Mouse (Mus musculus): ENCODE measurements at regions not wholly inside any gene's neighbourhood (a gene's known extent, or its start where the extent isn't known, plus 50 kb on each side); places are given as distances from the start of the nearest gene placed in this dataset.

DNA sequence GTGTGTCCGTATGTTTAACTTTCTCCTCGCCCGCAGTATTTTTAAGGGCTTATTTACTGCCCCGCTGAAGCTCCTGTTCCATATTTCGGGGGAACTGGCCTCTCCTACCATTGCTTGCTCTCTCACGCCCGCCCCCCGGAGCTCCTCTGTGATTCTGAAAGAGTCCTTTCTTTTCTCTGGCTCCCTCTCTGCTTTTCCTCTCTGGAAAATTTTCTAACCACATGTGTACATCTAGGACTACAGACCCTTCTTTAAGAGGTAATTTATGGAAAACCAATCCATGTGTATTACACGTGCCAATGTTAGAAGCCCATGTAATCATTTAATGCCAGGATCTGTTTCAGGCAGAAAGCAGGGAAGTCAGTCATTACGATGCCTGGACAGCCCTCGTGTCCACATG is 106.6 kb upstream of the Oxgr1 start:
- 0 out of 2 replicates have a peak overlapping the region, but pooled peaks have one; percentile 1 for H3K4me3 ChIP-seq
- no peak overlapping the region for H3K27ac ChIP-seq
- H3K4me2 ChIP-seq: no peak overlapping the region
- H3K9ac ChIP-seq: no peak overlapping the region
- no peaks in the 10 kb centered on the region for H3K27me3 ChIP-seq
- WGBS: 81% methylated on average over 11 of the region's 11 CpGs
- H3K36me3 ChIP-seq: no peaks in the 10 kb centered on the region
- no peaks in the 10 kb centered on the region for H3K4me1 ChIP-seq (replicated peaks)
- no peak for ATAC-seq (replicated peaks; ENCODE audit: insufficient number of reproducible peaks, insufficient read depth, low FRiP score, low read depth)
- no peaks in the 10 kb centered on the region for H3K9me3 ChIP-seq (replicated peaks)

DNA sequence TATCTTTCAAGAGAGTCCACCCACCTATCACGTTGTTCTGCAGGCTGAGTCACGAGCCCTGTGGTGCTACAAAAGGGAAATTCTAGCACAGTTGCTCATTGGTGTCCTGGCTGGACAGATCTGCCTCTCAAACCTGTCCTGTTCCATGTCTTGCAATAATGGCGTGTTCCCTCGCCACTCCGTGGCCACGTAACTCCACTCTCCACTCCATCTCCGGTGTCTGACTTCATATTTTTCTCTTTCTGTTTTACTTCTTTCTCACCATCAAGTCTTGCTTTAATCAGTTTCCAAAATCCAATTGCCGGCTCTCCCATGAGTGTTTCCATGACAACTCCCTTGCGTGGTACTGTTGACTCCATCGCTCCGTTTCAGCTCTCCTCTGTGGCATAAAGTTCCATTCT is 107.1 kb upstream of the Oxgr1 start:
- Histone ChIP-seq H3K9me3 (replicated peaks) (no peaks in the 10 kb centered on the region), H3K4me2 (no peak overlapping the region), H3K27ac (no peak overlapping the region), H3K4me1 (replicated peaks) (no peaks in the 10 kb centered on the region), H3K27me3 (no peaks in the 10 kb centered on the region), H3K9ac (no peak overlapping the region), H3K4me3 (no peak overlapping the region), H3K36me3 (no peaks in the 10 kb centered on the region)
- 80% methylated on average over 11 of the region's 11 CpGs for WGBS
- no peak for ATAC-seq (replicated peaks; ENCODE audit: insufficient number of reproducible peaks, insufficient read depth, low FRiP score, low read depth)

DNA sequence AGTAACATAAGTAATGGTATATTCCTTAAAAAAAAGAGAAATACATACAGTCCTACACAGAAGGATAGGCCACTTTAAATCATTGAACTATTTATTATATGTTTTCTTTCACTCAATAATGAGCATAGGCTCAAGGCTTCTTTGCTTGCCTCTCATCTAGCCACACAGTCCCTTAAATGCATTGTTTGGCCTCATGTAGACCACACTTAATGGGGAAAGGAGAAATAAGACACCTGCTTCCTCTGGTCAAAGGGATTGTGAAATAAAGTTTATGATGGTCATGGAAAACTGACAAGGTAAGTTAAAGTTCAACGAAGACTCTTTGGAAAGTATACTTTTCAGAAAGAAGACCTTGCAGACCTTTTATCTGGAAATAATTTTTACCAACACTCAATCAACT is 108.4 kb upstream of the Oxgr1 start:
- 61% methylated on average over 1 of the region's 1 CpGs for WGBS
- H3K36me3 ChIP-seq: no peaks in the 10 kb centered on the region
- H3K27me3 ChIP-seq: no peaks in the 10 kb centered on the region
- no peak overlapping the region for H3K4me3 ChIP-seq
- ATAC-seq (replicated peaks; ENCODE audit: insufficient number of reproducible peaks, insufficient read depth, low FRiP score, low read depth): no peak
- H3K4me2 ChIP-seq: no peak overlapping the region
- no peak overlapping the region for H3K27ac ChIP-seq
- no peaks in the 10 kb centered on the region for H3K9me3 ChIP-seq (replicated peaks)
- H3K4me1 ChIP-seq (replicated peaks): peaks cover 6% of the 10 kb centered on the region
- no peak overlapping the region for H3K9ac ChIP-seq

DNA sequence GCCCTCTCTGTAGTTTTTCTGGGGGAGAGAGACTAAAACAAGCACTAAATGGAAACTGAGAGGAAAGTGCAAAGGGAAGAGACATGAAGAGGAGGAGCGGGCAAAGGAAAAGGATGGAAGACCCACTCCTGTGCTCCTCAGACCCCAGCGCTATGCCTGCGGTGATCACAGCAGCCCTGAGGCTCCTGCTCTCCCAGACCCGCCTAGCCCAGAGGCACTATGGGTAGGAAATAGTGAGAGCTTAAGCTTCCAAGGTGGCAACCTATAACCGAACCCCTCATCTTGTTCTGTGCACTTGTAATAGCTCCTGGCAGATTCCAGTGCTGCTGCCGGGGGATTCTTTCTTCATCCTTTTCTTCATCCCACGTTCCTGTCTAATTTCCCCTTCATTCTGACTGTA is 112.2 kb upstream of the Oxgr1 start:
- H3K9ac ChIP-seq: no peak overlapping the region
- no peaks in the 10 kb centered on the region for H3K27me3 ChIP-seq
- no peaks in the 10 kb centered on the region for H3K36me3 ChIP-seq
- ATAC-seq (replicated peaks; ENCODE audit: insufficient number of reproducible peaks, insufficient read depth, low FRiP score, low read depth): no peak
- 58% methylated on average over 7 of the region's 7 CpGs for WGBS
- no peaks in the 10 kb centered on the region for H3K9me3 ChIP-seq (replicated peaks)
- H3K4me1 ChIP-seq (replicated peaks): peaks cover 13% of the 10 kb centered on the region
- no peak overlapping the region for H3K27ac ChIP-seq
- no peak overlapping the region for H3K4me2 ChIP-seq
- H3K4me3 ChIP-seq: no peak overlapping the region

DNA sequence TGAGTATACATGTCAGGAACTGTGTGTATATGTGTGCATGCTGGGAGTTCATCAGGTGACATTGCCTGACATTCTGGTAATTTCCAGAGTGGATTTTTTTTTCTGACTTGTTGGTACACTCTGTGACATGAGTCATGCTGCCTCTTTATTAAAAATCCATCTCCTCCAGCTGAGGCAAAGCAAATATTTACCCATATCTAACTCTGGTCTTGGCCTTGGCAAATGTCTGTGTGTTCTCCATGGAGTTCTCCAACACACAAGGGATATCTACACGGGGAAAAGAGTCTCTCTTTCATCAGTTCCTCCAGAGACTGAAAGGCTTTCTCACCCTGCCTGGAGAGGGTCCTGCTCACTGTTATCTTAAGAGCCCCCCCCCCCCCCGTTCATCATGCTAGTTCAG is 111.3 kb upstream of the Mbnl2 start:
- Histone ChIP-seq H3K4me3 (no peak overlapping the region), H3K27ac (no peak overlapping the region), H3K36me3 (no peaks in the 10 kb centered on the region), H3K4me1 (replicated peaks) (no peaks in the 10 kb centered on the region), H3K9ac (no peak overlapping the region), H3K9me3 (replicated peaks) (no peaks in the 10 kb centered on the region), H3K27me3 (no peaks in the 10 kb centered on the region), H3K4me2 (no peak overlapping the region)
- WGBS: 51% methylated on average over 2 of the region's 2 CpGs
- no peak for ATAC-seq (replicated peaks; ENCODE audit: insufficient number of reproducible peaks, insufficient read depth, low FRiP score, low read depth)

DNA sequence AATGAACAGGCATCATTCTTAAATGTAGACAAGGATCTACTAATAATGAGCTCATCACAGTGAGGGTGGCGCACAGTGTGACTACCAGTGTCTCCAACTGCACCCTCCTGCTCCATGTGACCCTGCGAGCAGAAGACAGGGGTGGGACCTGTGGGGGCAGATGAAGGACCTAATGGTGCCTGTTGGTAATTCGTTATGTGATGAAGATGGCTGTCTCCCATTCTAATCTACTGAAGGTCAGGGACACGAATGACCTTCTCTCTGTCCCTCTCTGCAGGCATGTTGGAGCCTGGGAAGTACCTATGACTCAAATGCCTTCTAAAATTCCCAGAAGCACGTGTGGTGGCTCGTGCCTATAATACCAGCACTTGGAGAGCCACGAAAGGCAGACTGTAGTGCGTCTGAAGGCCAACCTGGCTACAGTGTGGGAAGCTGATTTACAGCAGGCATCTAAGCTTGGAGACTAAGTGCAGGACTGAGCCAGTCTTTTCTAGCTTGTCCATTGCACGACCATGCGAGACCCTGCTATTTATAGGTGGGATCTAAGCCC is 109.9 kb upstream of the Mbnl2 start:
- 71% methylated on average over 10 of the region's 10 CpGs for WGBS
- no peak for ATAC-seq (replicated peaks; ENCODE audit: insufficient number of reproducible peaks, insufficient read depth, low FRiP score, low read depth)
- Histone ChIP-seq H3K36me3 (no peaks in the 10 kb centered on the region), H3K4me1 (replicated peaks) (no peaks in the 10 kb centered on the region), H3K9me3 (replicated peaks) (no peaks in the 10 kb centered on the region), H3K9ac (no peak overlapping the region), H3K4me2 (no peak overlapping the region), H3K27me3 (no peaks in the 10 kb centered on the region), H3K4me3 (no peak overlapping the region), H3K27ac (no peak overlapping the region)

DNA sequence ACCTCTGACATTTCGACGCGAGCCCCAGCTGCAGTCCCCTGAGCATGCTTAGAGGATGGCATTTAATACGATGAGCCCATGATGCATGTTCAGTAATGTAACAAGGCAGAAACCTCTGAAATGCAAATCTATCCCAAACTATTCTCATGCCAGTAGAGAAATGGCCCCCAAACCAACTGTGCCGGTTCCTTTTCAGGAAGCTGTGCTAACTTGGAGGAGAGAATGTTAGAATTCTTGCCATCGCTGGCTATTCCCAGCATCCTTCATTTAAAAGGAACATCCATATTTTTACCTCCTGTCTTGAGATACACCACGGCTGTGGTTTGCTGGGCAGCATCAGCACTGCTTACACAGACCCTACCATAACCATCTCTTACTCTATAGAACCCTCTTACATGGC is 104.7 kb upstream of the Mbnl2 start:
- Histone ChIP-seq H3K36me3 (no peaks in the 10 kb centered on the region), H3K4me1 (replicated peaks) (no peaks in the 10 kb centered on the region), H3K27ac (no peak overlapping the region), H3K9me3 (replicated peaks) (no peaks in the 10 kb centered on the region), H3K9ac (no peak overlapping the region), H3K4me2 (no peak overlapping the region), H3K4me3 (no peak overlapping the region), H3K27me3 (no peaks in the 10 kb centered on the region)
- ATAC-seq (replicated peaks; ENCODE audit: insufficient number of reproducible peaks, insufficient read depth, low FRiP score, low read depth): no peak
- 90% methylated on average over 7 of the region's 7 CpGs for WGBS

DNA sequence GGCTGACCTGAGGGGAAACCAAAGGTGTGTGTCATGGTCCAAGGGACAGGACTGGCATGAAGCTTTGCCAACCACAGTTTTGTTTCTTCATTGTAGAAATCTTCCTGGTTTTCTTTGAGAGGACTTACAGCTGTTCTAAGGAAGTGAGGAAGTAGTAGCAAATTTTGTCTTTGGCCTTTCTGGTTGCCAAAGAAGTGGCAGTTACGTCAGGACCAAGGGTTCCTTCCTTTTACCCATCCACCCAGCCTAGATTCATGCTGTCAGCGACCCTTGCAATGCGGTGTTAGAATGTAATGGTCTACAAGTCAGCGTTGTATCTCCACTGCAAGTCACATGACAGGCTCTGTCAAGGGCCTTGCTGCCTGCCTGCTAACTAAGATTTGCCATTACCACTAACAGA is 103.4 kb upstream of the Mbnl2 start:
- 62% methylated on average over 4 of the region's 4 CpGs for WGBS
- no peak overlapping the region for H3K4me2 ChIP-seq
- H3K9ac ChIP-seq: no peak overlapping the region
- H3K4me3 ChIP-seq: no peak overlapping the region
- no peak overlapping the region for H3K27ac ChIP-seq
- no peaks in the 10 kb centered on the region for H3K36me3 ChIP-seq
- ATAC-seq (replicated peaks; ENCODE audit: insufficient number of reproducible peaks, insufficient read depth, low FRiP score, low read depth): no peak
- H3K27me3 ChIP-seq: no peaks in the 10 kb centered on the region
- no peaks in the 10 kb centered on the region for H3K9me3 ChIP-seq (replicated peaks)
- H3K4me1 ChIP-seq (replicated peaks): no peaks in the 10 kb centered on the region

DNA sequence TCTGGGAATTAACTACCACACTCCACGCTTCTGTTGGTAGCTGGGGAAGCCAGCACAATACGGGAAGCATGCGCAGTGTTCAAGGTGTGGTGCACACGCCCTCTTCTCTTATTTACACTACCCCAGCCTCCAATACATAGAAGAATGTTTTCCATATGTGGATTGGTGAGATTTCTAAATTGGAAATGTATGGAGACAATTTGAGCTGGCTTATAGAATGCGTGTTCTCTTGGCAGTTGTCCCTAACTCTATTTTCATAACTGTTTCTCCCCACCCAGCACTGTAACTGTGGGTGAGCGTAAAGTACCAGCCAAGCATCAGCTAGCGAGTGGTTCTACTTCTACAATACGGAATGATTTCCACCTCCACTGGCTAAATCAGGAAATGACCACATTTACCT is 102.6 kb upstream of the Mbnl2 start:
- ATAC-seq (replicated peaks; ENCODE audit: insufficient number of reproducible peaks, insufficient read depth, low FRiP score, low read depth): no peak
- WGBS: 80% methylated on average over 8 of the region's 8 CpGs

DNA sequence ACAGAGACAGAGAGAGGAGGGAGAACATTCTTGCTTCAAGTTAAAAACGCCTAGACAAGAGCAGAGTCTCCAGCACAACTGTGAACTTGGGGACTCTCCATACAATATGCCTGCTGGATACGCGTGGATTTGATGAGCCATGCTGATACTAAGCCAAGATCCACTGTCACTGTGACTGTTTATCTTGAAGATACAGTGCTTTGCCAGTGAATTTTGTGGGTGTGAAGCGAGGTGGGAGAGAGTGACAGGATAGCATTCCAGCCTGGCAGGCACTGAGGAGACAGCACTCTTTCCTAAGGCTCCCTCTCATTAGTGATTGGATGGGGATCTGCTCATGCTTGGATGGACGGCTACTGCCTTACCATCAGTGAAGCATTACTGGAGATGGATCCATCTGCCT is 100.9 kb upstream of the Mbnl2 start:
- H3K9me3 ChIP-seq (replicated peaks): no peaks in the 10 kb centered on the region
- H3K9ac ChIP-seq: no peak overlapping the region
- H3K36me3 ChIP-seq: no peaks in the 10 kb centered on the region
- H3K4me1 ChIP-seq (replicated peaks): no peaks in the 10 kb centered on the region
- no peak overlapping the region for H3K4me2 ChIP-seq
- no peak for ATAC-seq (replicated peaks; ENCODE audit: insufficient number of reproducible peaks, insufficient read depth, low FRiP score, low read depth)
- no peak overlapping the region for H3K27ac ChIP-seq
- WGBS: 61% methylated on average over 5 of the region's 5 CpGs
- H3K4me3 ChIP-seq: no peak overlapping the region
- H3K27me3 ChIP-seq: no peaks in the 10 kb centered on the region

More for the DNA sequence above, 102.6 kb upstream of the Mbnl2 start:
- H3K4me2 ChIP-seq: no peak overlapping the region
- no peaks in the 10 kb centered on the region for H3K9me3 ChIP-seq (replicated peaks)
- H3K27me3 ChIP-seq: no peaks in the 10 kb centered on the region
- H3K27ac ChIP-seq: no peak overlapping the region
- no peaks in the 10 kb centered on the region for H3K4me1 ChIP-seq (replicated peaks)
- H3K9ac ChIP-seq: no peak overlapping the region
- H3K36me3 ChIP-seq: no peaks in the 10 kb centered on the region
- H3K4me3 ChIP-seq: no peak overlapping the region

DNA sequence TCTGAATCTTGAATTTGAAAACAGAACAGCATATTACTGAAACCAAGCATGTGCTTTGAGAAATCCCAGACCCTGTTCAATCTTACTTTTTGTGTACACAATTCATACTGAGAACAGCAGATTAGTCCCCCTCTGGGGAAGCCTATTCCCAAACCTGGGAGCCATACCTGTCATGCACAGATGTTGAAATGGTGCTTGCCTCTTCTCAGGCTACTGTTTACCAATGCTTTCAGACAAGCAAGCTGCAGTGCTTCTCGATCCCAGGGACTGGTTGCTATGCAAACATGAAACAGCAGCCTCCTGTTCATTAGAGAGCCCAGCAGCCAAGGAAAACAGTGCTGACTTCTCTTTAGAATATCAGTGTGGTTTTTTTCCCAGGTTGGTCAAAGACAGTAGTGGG is 80.3 kb upstream of the Mbnl2 start:
- Histone ChIP-seq H3K27me3 (no peaks in the 10 kb centered on the region), H3K4me1 (replicated peaks) (no peaks in the 10 kb centered on the region), H3K9me3 (replicated peaks) (no peaks in the 10 kb centered on the region), H3K36me3 (no peaks in the 10 kb centered on the region), H3K9ac (no peak overlapping the region), H3K27ac (no peak overlapping the region), H3K4me3 (no peak overlapping the region), H3K4me2 (no peak overlapping the region)
- WGBS: 19% methylated on average over 1 of the region's 1 CpGs
- no peak for ATAC-seq (replicated peaks; ENCODE audit: insufficient number of reproducible peaks, insufficient read depth, low FRiP score, low read depth)

DNA sequence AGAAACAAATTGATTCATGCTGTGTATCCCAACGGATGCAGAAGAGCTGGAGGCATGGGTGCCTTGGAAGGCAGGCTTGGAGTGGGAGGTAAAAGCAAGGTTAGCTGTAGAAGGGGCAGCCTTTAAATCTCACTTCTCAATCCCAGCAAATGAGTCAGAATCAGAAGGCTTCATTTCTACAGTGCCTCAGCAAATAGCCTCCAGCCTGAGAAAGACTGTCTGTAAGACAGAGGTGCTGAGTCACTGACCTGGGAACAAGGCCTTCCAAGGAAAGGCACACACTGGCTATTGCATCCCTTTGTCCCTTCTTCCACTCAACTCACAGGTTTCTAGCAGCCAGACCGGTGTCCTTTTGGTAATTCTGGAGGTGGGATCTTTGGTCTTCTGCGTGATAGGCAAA is 63.7 kb upstream of the Mbnl2 start:
- no peaks in the 10 kb centered on the region for H3K27me3 ChIP-seq
- H3K4me3 ChIP-seq: no peak overlapping the region
- no peaks in the 10 kb centered on the region for H3K36me3 ChIP-seq
- H3K4me1 ChIP-seq (replicated peaks): no peaks in the 10 kb centered on the region
- H3K9ac ChIP-seq: no peak overlapping the region
- WGBS: 84% methylated on average over 3 of the region's 3 CpGs
- H3K9me3 ChIP-seq (replicated peaks): no peaks in the 10 kb centered on the region
- no peak overlapping the region for H3K27ac ChIP-seq
- H3K4me2 ChIP-seq: no peak overlapping the region
- ATAC-seq (replicated peaks; ENCODE audit: insufficient number of reproducible peaks, insufficient read depth, low FRiP score, low read depth): no peak

Measured in heart, embryonic 15.5 days (tissue).